Comparison of ENCODE assay signal across 30 mouse cellular contexts in the genomic region with DNA sequence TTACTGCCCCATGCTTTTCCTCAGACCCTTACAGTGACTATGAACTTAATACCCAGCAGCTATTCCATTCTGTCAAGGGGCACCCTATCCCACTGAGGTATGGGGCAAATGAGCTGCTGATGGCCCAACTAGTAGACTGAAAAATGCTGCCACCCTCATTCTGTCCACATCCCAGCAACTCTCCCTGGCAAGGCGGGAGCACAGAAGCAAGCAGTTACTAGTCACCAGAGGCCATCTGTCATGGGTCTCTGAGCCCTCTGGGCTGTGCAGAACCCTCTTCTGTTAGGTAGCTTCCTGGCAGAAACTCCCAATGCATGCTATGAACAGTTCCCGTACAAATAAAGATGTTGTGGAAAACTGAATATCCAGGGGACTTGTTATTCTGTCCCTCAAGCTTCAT.
DNase-seq lines count a peak whose midpoint lies in the region; ATAC-seq and TF ChIP-seq lines count a peak whose summit lies in the region.
"Had no signal": no experiment of that assay in that cellular context is flagged by ENCODE, and none has a peak within 500 bp of the region (broad histone marks: within the 10 kb centered on the region; RNA-seq: fewer than 3 reads in every experiment).

No protein-coding gene starts in this region.

- no peak for TF ChIP-seq EP300 in heart, postnatal 0 days (IDR thresholded peaks at IDR 0.05; ENCODE audit: low read depth)

- H3K4me3 ChIP-seq in heart, embryonic 12.5 days = no peak overlapping the region
- H3K4me3 ChIP-seq in heart, postnatal 0 days (ENCODE audit: low read depth, low read length) = no peak overlapping the region
- H3K4me3 ChIP-seq: embryonic facial prominence, embryonic 12.5 days; hindbrain, embryonic 12.5 days; liver, embryonic 12.5 days; myocyte; neural tube, embryonic 12.5 days had no signal

- peak; percentile 44 to 66 for DNase-seq in cerebellum, adult 18-20 months
- no peak for DNase-seq in heart, postnatal 14 days
- DNase-seq in heart, postnatal 0 days (ENCODE audit: low spot score) = no peak
- no peak for DNase-seq in heart, adult 18-20 months
- DNase-seq in right cerebral cortex, postnatal 14 days = no peak
- DNase-seq: adrenal gland, adult 8-10 months; embryo, embryonic 11 days; gastrocnemius, postnatal 14 days; kidney, adult 8-10 months; kidney, postnatal 4 days; layer of hippocampus, postnatal 36 days; left cerebral cortex, postnatal 4 days; liver, postnatal 0 days; lung, postnatal 36 days; right cerebral cortex, adult 18-20 months; right cerebral cortex, postnatal 4 days; thymus, adult 2 months; thymus, postnatal 36 days had no signal

- H3K4me1 ChIP-seq in heart, embryonic 12.5 days (replicated peaks) = peaks cover 85% of the 10 kb centered on the region
- peaks cover 51% of the 10 kb centered on the region for H3K4me1 ChIP-seq in heart, postnatal 0 days (ENCODE audit: control insufficient read depth, insufficient read depth)

- H3K27me3 ChIP-seq in heart, embryonic 12.5 days (replicated peaks) = no peaks in the 10 kb centered on the region
- no peaks in the 10 kb centered on the region for H3K27me3 ChIP-seq in heart, postnatal 0 days (ENCODE audit: control insufficient read depth, insufficient read depth, low read length)
- H3K27me3 ChIP-seq: embryonic facial prominence, embryonic 12.5 days; hindbrain, embryonic 12.5 days; liver, embryonic 12.5 days; neural tube, embryonic 12.5 days had no signal

- ATAC-seq in cerebellum, adult (ENCODE audit: insufficient number of reproducible peaks, low FRiP score, low TSS enrichment) = no peak
- ATAC-seq in heart, embryonic 12.5 days (ENCODE audit: insufficient number of reproducible peaks, low FRiP score) = no peak
- ATAC-seq in heart, postnatal 0 days (ENCODE audit: insufficient read depth, low read depth) = no peak
- ATAC-seq: forebrain, embryonic 14.5 days; intestine, embryonic 16.5 days; liver, embryonic 12.5 days; liver, postnatal 0 days had no signal

- no peak overlapping the region for H3K4me2 ChIP-seq in heart, embryonic 12.5 days
- no peak overlapping the region for H3K4me2 ChIP-seq in heart, postnatal 0 days (ENCODE audit: low read depth, low read length)
- H3K4me2 ChIP-seq: embryonic facial prominence, embryonic 12.5 days; hindbrain, embryonic 12.5 days; liver, embryonic 12.5 days; midbrain, embryonic 11.5 days; neural tube, embryonic 12.5 days had no signal

- 0 out of 2 replicates have a peak overlapping the region, but pooled peaks have one; percentile 39 for H3K9ac ChIP-seq in heart, embryonic 12.5 days
- H3K9ac ChIP-seq in heart, postnatal 0 days (replicated peaks; ENCODE audit: low read depth, low read length) = no peak overlapping the region
- H3K9ac ChIP-seq: embryonic facial prominence, embryonic 12.5 days; hindbrain, embryonic 12.5 days; liver, embryonic 12.5 days; liver, postnatal 0 days; neural tube, embryonic 12.5 days had no signal

- no peak for TF ChIP-seq CTCF in heart, postnatal 0 days (IDR thresholded peaks at IDR 0.05; ENCODE audit: low read depth)

- peak overlapping the region; percentile 54 for H3K27ac ChIP-seq in heart, embryonic 12.5 days (ENCODE audit: poor library complexity, severe bottlenecking)
- H3K27ac ChIP-seq in heart, postnatal 0 days (ENCODE audit: low read depth) = peak overlapping the region; percentile 49; the same call in 1 of the 2 replicates
- H3K27ac ChIP-seq: embryonic facial prominence, embryonic 12.5 days; hindbrain, embryonic 12.5 days; kidney, postnatal 0 days; liver, embryonic 12.5 days; neural tube, embryonic 12.5 days had no signal

- peaks cover 18% of the 10 kb centered on the region for H3K36me3 ChIP-seq in heart, embryonic 12.5 days
- H3K36me3 ChIP-seq in heart, postnatal 0 days (replicated peaks; ENCODE audit: control insufficient read depth, insufficient read depth, low read length) = peaks cover 20% of the 10 kb centered on the region
- H3K36me3 ChIP-seq: G1E; liver, embryonic 12.5 days had no signal

- H3K9me3 ChIP-seq in heart, embryonic 12.5 days (replicated peaks) = no peaks in the 10 kb centered on the region
- H3K9me3 ChIP-seq in heart, postnatal 0 days (replicated peaks; ENCODE audit: control insufficient read depth, low read length) = no peaks in the 10 kb centered on the region
- H3K9me3 ChIP-seq: embryonic facial prominence, embryonic 12.5 days; hindbrain, embryonic 12.5 days; liver, embryonic 12.5 days; neural tube, embryonic 12.5 days had no signal

- intact Hi-C loops in heart, postnatal 14 days (cut with DNase I) = no loop called here

- 69% methylated on average over 2 of the region's 2 CpGs for WGBS in heart, embryonic 12.5 days
- WGBS in heart, postnatal 0 days = 69% methylated on average over 2 of the region's 2 CpGs

Comparison
In these comparisons a context has a peak if more than half of its experiments do, and no peak if none do; other contexts are left out.
1. DNase-seq: peak in cerebellum, adult 18-20 months (2 of 2); none in heart, postnatal 14 days (0 of 2), heart, postnatal 0 days (single experiment), heart, adult 18-20 months (0 of 2) and right cerebral cortex, postnatal 14 days (single experiment).